Mouse (Mus musculus) mouse embryonic stem cell (cell line): ENCODE measurements around the gene Safb2.

Experiments used
- in situ Hi-C, 2 experiments: fragments of 300-500 bp; cut with MboI; formaldehyde crosslinking; loops; 1 replicate in 1 of 2; 3 replicates in 1 of 2; pipeline ENCODE4 v1.14.3; 2019 to 2020; ENCODE audit warnings: low sequenced_read_pairs in 2 of 2, low pct_unique_long_range_greater_than_20kb in 1 of 2, mixed read lengths in 1 of 2; ENCODE audit not compliant: unreplicated experiment in 1 of 2

The Safb2 gene

GRCm38 (mm10) chr17:56611861-56612564 is 27.6 kb upstream of the Safb2 start:
- in situ Hi-C loops = no loop called here

- in situ Hi-C loops = no loop called here
Measured at GRCm38 (mm10) chr17:56611323-56611722, 26.9 kb upstream of the Safb2 start.

GRCm38 (mm10) chr17:56609452-56610171 is 25.2 kb upstream of the Safb2 start, which contains the start of gene 2410015M20Rik:
Gene 2410015M20Rik (minus strand): TSS chr17:56609771.
- in situ Hi-C loops = no loop called here

GRCm38 (mm10) chr17:56608699-56609098 is 24.3 kb upstream of the Safb2 start:
- in situ Hi-C loops = no loop called here

- in situ Hi-C loops = no loop called here
Measured at GRCm38 (mm10) chr17:56607521-56608062, 23.2 kb upstream of the Safb2 start.

GRCm38 (mm10) chr17:56605431-56605830 is 21.0 kb upstream of the Safb2 start:
- in situ Hi-C loops = no loop called here

- in situ Hi-C loops = no loop called here
Measured at GRCm38 (mm10) chr17:56604422-56604821, 20.0 kb upstream of the Safb2 start.

GRCm38 (mm10) chr17:56604070-56604380 is 19.6 kb upstream of the Safb2 start:
- in situ Hi-C loops = no loop called here

- in situ Hi-C loops = no loop called here
Measured at GRCm38 (mm10) chr17:56603186-56604069, 19.0 kb upstream of the Safb2 start.

GRCm38 (mm10) chr17:56593527-56594271 is 9.3 kb upstream of the Safb2 start:
- in situ Hi-C loops = no loop called here

- in situ Hi-C loops = no loop called here
Measured at GRCm38 (mm10) chr17:56592553-56592952, 8.2 kb upstream of the Safb2 start.

GRCm38 (mm10) chr17:56588921-56589320 is 4.5 kb upstream of the Safb2 start:
- in situ Hi-C loops = no loop called here

- in situ Hi-C loops = no loop called here
Measured at GRCm38 (mm10) chr17:56587773-56588172, 3.4 kb upstream of the Safb2 start.

- in situ Hi-C loops = no loop called here
Measured at GRCm38 (mm10) chr17:56585171-56585821, 911 bp upstream of the Safb2 start.

- in situ Hi-C loops = no loop called here
Measured at GRCm38 (mm10) chr17:56583611-56584256, 651 bp downstream of the Safb2 start.

GRCm38 (mm10) chr17:56583071-56583470 is 1.3 kb downstream of the Safb2 start:
- in situ Hi-C loops = no loop called here

- in situ Hi-C loops = no loop called here
Measured at GRCm38 (mm10) chr17:56572939-56573338, 11.4 kb downstream of the Safb2 start.
